Mouse (Mus musculus): ENCODE measurements around the gene St3gal4.

Gene St3gal4

GRCm38 (mm10) chr9:35105884-35106880, 12.9 kb downstream of the St3gal4 start:
- no peak for DNase-seq

DNA sequence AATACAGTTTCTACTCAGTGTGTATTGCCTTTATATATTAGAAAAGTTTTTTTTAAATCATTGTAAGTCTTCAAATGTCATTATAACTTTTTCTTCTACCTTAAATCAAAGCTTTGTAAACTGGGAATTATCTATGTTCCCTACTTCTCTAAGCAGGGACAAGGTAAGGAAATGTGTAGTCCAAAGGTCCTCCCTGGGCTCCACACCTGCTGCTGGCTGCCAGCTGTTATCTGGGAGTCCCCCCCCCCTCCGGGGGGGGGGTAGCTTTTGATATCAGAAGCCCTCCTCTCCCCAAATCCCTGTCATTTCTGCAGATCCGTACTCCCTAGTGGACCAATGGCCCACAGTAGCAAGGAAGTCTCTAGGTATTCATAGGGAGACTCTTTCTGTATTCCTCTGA, 13.6 kb downstream of the St3gal4 start:
- no peak for DNase-seq

DNA sequence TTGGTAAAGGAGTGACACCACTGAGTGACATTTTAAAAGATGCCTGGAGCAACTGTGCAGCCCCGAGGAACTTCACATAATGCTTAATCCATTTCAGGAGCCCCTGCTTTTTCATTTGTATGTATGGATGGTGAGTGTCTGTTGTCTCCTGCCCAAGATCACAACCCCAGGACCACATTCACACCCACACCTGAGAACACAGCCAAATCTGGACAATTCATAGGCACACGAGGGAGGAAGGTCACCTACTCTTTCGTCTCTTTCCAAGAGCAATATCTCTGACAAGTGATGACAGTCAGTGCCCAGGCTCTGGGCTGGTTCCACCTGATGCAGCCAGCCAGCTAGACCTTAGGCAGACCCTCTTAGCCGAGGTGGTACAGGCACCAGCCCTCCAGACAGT, 14.4 kb downstream of the St3gal4 start:
- DNase-seq: no peak

DNA sequence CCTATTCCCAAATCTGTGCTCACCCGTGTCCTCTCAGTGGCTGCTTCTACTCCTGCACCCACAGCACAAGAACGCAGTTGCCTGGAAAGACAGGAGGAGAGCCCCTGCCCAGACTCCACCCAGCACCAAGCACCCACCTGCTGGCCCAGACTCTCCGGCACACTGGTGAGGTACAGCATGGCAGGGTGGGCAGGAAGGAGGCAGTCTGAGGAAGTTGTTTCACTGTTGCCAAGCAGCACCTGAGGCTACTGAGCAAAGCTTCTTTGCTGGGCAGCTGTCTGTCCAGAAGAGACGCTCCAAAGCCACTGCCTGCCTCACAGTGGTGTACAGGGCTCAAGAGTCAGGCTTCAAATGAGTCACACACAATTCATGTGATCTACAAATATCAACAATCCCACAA, 20.3 kb downstream of the St3gal4 start:
- DNase-seq: no peak

DNA sequence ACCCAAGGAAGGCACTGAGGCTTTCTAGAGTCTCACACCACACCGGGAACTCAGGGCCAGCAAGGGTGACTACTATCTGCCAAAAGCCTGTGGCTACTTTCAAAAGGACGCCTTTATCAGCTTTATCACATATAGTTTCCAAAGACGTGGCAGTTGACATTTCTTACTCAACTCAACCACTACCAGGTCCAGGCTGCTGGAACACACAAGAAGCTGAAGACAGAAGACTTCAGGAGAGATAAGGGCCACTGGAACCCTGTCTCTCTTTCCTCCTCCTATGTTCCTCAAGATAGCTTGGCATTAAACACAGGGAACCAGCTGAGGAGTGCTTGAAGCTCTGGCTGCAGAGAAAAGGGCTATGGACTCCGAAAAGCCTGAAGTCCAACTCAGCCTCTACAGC, 21.2 kb downstream of the St3gal4 start:
- DNase-seq: no peak

DNA sequence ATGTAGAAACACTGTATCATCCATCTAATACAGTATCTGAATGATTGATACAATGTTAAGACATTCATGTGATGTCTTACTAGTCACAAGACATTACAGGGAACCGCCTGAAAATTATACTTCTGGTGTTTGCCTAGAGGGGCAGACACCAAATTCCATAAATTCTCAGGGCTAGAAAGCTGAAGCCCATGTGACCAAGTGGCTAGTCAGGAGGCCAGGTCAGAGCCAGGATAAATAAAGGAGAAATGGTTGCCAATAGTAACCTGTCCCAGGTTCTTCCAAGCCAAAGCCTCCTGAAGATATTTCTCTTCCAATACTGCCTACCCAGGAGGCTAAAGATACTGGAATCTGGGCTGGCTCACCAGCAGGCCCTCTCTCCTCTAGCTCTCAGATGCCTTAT, 23.3 kb downstream of the St3gal4 start:
- no peak for DNase-seq

GRCm38 (mm10) chr9:35093350-35093749, 25.7 kb downstream of the St3gal4 start:
- DNase-seq: no peak

DNA sequence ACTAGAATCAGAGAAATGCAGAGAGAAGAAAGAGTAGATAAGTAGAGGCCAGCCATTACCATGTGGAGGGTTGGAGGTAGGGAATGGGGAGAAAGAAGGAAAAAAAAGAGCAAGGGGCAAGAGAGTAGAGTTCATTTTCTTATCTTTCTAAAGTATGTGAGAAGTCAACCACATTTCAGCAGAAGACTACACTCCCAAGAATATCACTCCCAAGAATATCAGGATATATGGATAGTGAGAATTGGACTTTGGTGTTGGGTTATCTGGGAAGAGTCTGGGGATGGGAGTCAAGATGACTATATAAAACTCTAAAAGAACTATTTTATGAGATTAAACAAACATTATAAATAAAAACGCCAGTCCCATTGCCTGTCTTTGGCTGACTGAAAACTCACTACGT, 26.2 kb downstream of the St3gal4 start:
- DNase-seq: no peak

DNA sequence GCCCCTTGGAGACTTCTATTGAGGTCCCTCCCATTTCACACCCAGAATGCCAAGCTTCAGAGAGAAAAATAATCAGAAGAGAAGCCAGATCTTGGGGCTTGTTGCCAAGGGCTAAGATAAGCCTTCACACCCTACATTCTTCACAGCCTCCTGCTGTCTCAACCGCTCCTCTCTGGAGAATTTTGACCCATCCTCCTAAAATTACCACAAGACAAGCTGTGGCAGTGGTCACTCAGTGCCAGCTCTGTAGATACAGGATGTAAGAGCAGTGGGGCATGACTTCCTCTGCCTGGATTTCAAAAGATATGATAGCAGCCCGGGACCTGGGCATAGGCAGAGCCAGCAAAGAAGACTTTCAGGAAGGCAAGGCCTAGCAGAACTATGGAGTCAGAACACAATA, 57.6 kb downstream of the St3gal4 start:
- no peak for DNase-seq

GRCm38 (mm10) chr9:35059881-35060280, 59.2 kb downstream of the St3gal4 start:
- no peak for DNase-seq

GRCm38 (mm10) chr9:35058596-35059354, 60.3 kb downstream of the St3gal4 start:
- DNase-seq: no peak

DNA sequence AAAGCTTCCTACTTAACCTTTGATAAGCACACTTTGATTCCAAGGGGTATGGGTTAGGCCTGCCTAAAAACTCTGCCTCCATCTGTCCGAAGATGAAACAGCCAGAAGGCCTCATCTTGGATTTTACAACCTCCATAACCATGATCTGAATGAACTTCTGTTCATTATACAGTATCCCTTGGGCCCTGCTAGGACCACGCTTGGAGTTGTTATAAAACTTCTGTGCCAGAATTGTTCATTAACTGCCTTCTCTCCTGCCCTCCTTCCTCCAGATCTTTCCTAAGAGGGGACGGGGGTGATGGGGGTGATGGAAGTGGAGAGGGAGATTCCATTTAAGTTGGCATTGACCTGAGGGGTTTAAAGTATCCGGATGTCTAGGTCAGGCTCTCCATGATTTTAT, 60.9 kb downstream of the St3gal4 start:
- no peak for DNase-seq

GRCm38 (mm10) chr9:35057631-35058030, 61.4 kb downstream of the St3gal4 start:
- DNase-seq: no peak

DNA sequence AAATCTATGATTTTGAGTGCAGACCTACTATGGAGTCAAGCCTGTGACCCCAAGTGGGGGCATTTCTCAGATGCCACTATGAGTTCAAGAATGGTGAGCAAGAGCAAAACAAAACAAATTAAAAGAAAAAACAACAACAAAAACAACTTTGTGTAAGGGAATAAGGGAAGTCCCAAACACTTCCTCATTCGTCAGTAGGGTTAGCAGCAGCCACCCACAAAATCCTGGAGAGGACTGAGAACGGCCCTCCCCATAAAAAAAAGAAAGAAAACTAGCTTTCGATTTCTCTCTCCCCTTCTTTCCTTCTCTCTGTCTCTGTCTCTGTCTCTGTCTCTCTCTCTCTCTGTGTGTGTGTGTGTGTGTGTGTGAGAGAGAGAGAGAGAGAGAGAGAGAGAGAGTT, 62.5 kb downstream of the St3gal4 start:
- DNase-seq: no peak

DNA sequence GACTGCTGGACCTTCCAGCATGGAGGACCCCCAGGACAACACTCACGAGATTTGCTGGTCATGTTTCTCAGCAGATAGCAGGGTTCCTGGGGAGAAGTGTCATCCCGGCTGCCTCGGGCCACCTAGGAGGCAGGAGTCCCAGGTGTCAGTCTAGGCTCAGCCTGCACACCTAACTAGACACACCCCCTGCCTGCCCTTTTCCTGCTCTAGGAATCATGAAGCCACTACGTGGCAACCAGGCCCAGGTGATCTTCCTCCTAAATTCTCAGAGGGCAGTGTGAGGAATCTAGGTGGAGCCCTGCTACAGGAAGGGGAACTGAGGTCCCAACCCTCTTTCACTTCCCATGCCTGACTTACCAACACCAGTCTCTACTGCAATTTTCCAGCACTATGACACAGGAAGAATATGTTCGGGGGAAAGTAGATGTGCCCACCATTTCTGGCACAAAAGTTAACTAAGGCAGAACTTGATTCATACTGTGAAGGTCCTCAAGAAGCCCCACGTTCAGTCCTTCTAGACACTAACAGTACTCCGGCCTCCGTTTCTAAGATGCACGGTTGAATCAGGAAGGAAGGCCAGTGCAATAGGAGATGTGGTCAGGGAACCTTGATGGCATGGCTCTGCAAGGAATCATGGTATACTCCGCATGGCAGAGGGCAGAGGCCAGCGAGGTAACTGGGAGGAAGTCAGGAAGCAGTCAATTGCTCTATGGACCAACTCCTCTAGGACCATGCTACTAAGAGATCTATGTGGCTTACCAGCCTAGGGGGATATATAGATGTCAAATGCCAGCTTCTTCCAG, 63.3 kb downstream of the St3gal4 start:
- no peak for DNase-seq

DNA sequence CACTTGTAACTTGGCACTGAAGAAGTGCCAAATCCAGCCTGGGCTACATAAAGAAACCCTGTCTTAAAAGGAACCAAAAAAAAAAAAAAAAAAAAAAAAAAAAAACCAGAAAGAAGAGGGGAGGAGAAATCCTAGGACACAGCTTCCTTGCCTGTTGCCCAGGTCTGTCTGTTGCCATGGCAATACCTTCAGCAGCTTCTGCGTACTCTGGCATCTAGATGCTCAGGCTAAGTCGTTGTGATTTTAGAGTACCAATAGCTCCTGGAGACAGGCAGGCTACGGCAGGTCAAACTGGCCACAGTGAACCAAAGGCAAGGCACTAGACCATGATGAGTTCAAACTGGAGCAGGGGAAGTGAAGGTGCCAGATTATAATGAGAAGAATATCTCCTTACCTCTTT, 65.4 kb downstream of the St3gal4 start:
- no peak for DNase-seq

DNA sequence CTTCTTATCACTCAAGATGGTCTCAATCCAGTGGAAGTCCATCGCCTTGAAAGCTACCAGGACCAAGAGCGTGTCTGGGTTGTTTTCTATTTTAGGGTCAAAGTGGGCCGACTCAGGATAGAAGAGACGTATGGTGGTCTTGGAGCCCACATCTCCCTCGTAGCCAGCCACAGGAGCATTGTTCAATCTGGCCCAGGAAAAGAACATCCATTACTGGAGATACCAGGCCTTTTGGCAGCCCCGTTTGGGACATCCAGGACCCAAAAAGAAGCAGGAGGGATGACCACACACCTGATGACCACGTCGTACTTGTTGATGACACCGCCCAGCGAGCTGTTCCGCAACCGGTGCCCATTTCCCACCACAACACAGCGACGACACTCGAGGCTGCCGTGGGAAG, 66.0 kb downstream of the St3gal4 start:
- no peak for DNase-seq

DNA sequence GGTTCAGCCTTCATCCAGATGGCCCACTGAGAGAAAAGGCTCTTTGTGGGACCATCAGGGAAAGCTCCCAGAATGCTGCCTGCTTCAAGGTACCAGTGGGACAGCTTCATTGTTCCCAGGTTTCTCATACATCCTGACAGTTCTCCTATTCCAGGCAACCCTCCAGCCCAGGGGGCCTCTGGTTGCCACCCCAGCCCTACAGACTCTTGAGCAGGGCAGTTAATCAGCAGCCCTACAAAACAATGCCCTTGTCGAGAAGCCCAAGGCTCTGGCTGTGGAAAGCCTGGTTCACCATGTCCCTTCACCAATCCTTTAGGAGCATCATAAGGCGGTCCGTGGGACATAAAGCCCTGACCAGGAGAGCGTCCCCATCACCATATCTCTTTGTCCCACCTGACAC, 66.4 kb downstream of the St3gal4 start:
- DNase-seq: no peak

- DNase-seq: no peak
Observed at GRCm38 (mm10) chr9:35051666-35052065, 67.4 kb downstream of the St3gal4 start.

GRCm38 (mm10) chr9:35050701-35051454, 68.2 kb downstream of the St3gal4 start:
- no peak for DNase-seq

DNA sequence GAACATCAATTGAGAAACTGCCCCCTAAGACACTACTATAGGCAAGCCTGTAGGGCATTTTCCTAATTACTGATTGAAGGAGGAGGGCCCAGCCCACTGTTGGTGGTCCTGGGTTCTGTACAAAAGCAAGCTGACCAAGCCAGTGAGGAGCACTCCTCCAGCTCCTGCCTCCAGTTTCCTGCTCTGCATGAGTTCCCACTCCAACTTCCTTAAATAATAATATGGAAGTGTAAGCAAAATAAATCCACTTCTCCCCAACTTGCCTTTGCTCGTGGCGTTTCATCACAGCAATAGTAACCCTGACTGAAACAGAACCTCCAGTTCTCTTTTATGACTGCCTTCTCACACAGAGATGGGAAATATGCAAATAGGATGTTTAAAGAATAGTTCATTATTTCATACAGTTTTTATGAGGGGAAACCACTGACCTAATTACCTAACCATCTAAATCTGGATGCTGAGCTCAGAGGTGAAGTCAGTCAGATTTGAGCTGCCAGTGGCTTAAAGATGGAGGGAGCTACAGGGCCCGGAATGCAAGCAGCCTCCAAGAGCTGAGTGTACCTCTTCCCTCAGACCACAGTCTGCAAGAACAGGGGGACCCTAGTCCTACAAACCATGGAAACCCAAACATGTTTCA, 69.1 kb downstream of the St3gal4 start:
- no peak for DNase-seq

DNA sequence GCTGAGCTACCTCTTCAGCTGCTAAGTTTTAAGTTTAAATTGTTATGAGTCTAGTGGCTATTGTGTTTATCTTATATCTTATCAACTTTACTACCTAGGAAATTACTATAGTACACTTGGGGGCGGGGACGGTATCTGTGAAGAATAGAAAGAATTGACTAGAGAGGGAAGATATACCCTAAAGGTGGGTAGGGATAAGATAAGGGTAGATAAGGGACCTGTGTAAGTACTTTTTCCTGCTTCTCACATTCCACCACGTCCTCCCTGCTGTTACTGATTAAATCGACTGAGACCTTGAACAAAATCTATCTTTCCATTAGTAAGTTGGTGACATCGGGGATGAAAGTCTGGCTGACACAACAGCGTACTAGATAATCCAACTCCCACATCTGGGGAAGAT, 70.6 kb downstream of the St3gal4 start:
- DNase-seq: no peak

Measured in thymus, postnatal 25 days (tissue).